Mouse (Mus musculus) lung, postnatal 0 days (tissue): Measurements from ENCODE around the gene Gipc3.

Experiments
- CTCF ChIP-seq: IDR thresholded peaks from 2 replicates; pipeline ENCODE4 v1.5.1; 2016; ENCODE audit warnings: antibody characterized with exemption, mild to moderate bottlenecking
- EP300 ChIP-seq: IDR thresholded peaks from 2 replicates; pipeline ENCODE4 v1.6.1; 2016; ENCODE audit warnings: antibody characterized with exemption, mild to moderate bottlenecking, control low read depth

GRCm38 (mm10) chr10:81367207-81367495 lies 24.1 kb upstream of the Gipc3 start:
- TF ChIP-seq CTCF, result no peak
- no peak for TF ChIP-seq EP300
